Mouse (Mus musculus) left cerebral cortex, postnatal 4 days (tissue): Measurements from ENCODE around the gene Bin2. TPM values are rescaled to one million over a fixed set of nuclear protein-coding genes. Genes with fewer than 3 reads are reported as not detected.
"Not testable (repeated sequence)": the region's sequence is repeated elsewhere in the genome, so short reads cannot be mapped to it uniquely, and the experiment has no call there.

Experiments used
- DNase-seq: peaks from one replicate; pipeline ENCODE4 v3.0.0-alpha.2; 2022
- intact Hi-C: fragments of 180-260 bp; cut with DNase I; formaldehyde crosslinking; loops from one replicate; pipeline ENCODE4 v1.15.1; 2025
- total RNA-seq, 2 experiments: library from RNA; stranded (reverse); gene quantifications; 2 replicates each; pipeline ENCODE4 v1.2.3; 2021

The Bin2 gene
- total RNA-seq, 2 experiments from 2014 or later = 1.8 to 2.4 TPM

DNA sequence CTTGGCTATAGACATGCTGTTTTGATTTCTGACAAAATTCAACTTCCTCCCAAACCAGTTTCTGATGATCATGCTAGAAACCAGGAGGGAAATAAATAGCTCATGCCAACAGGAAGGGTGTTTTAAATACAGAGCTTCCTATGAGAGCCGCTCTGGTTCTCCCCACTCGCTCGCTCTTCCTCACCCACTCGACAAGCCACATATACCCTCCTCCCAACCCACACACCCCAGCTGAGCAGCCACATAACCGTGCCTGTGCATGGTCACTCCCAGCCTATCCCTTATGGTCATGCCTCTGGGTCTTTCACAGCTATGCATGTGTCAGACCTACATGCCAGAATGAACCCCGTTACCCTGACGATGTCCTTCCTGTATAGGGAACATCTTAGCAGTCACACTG lies 47.2 kb downstream of the Bin2 start:
- no peak for DNase-seq
- intact Hi-C loops = no loop called here

DNA sequence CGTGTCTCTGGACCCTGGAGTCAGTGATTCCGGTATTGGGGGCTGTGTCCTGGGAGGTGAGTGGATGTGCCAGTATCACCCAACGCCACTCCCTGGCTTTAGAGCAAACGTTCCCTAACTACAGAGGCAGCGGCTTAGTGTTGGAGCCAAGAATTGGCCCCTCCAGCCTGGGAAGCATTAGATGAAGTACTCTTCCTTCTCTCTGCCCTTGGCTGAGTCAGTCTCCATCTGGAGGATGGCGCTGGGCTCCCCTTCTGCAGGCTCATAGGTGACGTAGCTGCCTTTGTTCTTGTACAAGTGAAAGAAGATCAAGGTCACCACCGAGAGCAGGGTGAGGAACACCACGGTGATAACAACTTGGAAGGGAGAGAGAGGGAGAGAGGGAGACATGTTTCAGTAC lies 47.7 kb downstream of the Bin2 start:
- intact Hi-C loops, DNase-seq: not testable (repeated sequence)

DNA sequence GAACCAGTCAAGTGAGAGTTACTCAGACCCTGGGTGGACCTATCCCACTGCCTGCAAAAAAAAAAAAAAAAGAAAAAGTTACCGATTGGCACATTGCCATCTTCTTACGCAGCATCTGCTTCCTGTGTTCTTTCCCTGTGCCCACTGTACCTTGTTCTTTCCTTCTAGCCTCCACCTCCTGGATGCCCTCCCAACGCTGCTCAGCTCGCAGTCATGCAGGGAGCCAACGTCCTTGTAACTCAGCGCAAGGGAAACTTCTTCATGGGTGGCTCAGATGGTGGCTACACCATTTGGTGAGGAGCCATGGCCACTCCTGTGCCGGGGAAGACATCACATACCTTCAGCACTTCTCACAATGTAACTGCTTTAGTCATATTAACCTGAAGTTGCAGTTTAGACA lies 50.2 kb downstream of the Bin2 start:
- no peak for DNase-seq
- intact Hi-C loops = no loop called here

DNA sequence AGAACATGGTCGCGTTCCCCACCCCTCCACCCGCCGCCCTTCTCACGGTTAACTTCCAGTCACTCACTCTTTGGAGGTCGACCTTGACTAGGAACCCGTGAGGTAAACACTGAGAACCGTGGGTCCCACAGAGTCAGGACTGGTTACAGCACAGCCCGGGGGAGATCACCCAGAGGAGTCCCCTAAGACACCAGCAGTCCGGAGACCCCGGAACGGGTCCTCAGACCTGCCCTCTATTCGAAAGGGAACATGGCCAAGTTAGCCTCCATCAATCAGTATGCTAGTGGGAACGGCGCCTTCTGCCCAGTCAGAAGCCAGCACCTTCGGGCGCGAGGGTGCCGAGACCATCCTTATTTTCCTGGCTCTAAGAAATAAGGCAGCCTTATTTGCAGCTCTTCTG lies 53.1 kb downstream of the Bin2 start:
- intact Hi-C loops = no loop called here

DNA sequence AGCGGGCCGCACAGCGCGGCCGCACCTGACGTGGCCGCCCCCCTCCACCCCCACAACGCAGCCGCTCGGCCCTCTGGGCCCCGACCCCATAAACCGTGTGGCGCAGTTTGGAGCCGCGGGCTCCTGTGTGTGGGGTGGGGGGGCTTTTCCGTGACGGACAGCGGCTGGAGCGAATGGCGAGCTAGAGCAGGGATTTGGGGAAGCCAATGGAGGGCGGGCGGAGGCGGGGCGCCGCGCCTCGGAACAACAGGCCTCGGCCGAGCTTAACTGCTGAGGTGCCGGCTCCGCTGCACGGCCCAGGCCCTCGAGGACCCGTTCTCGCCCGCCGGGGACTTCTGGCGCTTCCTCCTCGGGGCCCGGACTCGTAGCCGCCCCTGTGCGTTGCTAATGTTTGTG lies 53.5 kb downstream of the Bin2 start:
- intact Hi-C loops = no loop called here
- peak; percentile 97 for DNase-seq

More for the DNA sequence above, 53.1 kb downstream of the Bin2 start:
- DNase-seq = no peak

GRCm38 (mm10) chr15:100614996-100615824 lies 54.1 kb downstream of the Bin2 start, which contains the start of gene Dazap2:
Dazap2 (plus strand) TSS chr15:100615349.
- peak; percentile 99 for DNase-seq
- intact Hi-C loops = loop anchor here (5.0 kb wide), 2 partner anchors 63 to 78 kb away; partner anchors contain the start of gene Tfcp2

DNA sequence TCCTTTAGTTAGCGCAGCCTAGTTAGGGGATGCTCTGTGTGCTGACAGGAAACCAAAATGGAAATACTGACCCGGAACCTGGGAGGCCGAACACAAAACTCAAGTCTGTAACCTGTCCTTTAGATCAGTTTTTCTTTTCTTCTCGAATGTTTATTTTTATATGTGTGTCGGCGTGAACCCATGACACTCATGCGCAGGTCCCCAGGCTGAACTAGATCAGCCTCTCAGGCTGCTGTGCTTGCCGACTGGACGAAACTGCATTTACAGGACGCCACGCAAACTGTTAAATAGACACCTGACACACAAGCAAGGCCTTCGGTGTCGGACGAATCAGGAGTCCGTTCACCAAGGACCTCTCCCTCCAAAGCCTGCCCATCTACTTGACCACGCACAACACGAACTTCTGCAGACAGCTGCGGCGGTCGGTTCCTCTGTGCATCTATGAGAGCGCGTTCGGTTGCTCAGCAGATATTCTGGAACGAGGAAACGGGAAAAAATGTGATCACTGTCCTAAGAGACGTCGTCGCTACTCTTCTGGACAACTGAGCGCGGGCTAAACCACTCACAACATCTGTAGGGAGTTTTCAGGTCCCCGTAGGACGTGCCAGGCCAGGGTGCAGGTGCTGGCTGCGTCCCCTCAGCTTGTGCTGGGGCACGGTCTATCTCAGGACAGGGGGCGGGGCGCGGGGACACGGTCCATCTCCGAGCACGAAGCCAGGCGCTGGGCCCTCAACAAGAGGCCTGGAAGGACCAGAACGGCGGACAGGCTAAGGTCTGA lies 54.9 kb downstream of the Bin2 start:
- intact Hi-C loops = loop anchor here (5.0 kb wide), 2 partner anchors 62 to 77 kb away; partner anchors contain the start of gene Tfcp2
- DNase-seq = no peak

GRCm38 (mm10) chr15:100613584-100613983 lies 55.8 kb downstream of the Bin2 start:
- intact Hi-C loops = loop anchor here (5.0 kb wide), 2 partner anchors 61 to 76 kb away; partner anchors contain the start of gene Tfcp2
- DNase-seq = peak; percentile 75

DNA sequence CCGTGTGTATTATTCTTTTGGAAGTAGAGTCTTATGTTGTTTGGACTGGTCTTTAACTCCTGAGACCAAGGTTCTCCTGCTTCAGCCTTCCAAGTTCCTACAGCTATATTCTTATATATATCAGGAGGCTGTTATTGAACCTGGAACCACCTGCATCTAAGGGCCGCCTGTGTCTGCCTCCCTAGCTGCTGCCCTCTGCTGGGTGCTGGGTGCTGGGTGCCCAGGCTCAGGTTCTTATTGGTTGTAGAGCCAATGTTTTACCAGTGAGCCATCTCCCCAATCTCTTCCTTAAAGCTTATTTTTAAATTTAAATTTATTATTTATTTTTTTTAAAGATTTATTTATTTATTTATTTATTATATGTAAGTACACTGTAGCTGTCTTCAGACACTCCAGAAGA lies 56.9 kb downstream of the Bin2 start:
- DNase-seq = peak; percentile 24
- intact Hi-C loops = loop anchor here (5.0 kb wide), 2 partner anchors 60 to 75 kb away; partner anchors contain the start of gene Tfcp2

GRCm38 (mm10) chr15:100611951-100612350 lies 57.4 kb downstream of the Bin2 start:
- intact Hi-C loops = loop anchor here (5.0 kb wide), 2 partner anchors 60 to 75 kb away; partner anchors contain the start of gene Tfcp2
- no peak for DNase-seq

GRCm38 (mm10) chr15:100606677-100607076 lies 62.7 kb downstream of the Bin2 start:
- DNase-seq, intact Hi-C loops: not testable (repeated sequence)

DNA sequence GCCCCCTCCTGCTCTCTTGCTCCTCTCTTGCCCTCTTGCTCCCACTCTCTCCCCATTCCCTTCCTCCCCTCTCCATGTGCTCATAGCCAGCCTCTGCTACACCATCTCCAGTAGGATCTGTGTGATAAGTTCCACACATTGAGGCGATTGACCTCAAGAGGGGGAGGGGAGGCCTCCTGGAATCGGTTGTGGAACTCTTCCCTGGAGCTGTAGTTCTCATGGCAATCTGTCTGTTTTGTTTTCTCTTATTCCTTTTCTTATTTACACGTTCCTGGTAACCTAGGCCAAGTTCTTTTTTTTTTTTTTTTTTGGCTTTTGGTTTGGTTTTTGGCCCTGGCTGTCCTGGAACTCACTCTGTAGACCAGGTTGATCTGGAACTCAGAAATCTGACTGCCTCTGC lies 67.7 kb downstream of the Bin2 start:
- DNase-seq = no peak
- intact Hi-C loops = no loop called here

DNA sequence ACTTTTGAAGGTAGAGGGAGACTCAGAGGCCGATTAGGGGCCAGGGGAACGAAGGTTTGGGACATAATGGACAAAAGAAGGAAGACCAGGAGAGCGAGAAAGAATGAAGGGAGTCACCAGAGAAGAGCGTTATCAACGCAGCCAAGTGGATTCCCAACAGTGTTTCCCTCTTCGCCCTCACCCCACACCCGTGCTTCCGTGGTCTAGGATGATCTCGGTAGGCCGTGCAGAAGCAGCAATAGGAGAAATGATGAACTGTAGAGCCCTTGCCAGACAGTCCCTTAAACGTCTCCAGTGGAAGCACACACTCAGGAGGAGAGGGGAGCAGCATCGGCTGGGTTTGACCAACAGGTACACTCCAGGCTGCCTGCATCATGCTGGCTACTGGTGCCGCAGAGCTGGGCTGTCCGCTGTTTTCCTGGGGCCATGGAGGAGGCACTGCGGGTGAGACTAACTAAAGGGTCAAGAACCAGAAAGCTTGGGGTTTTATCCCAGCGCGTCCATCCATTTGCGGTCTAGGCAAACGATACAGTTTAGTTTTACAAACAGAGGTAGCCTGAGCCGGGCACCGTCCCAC lies 68.6 kb downstream of the Bin2 start:
- intact Hi-C loops = no loop called here
- no peak for DNase-seq

GRCm38 (mm10) chr15:100600047-100600695 lies 69.2 kb downstream of the Bin2 start:
- intact Hi-C loops = no loop called here
- DNase-seq = peak; percentile 88

DNA sequence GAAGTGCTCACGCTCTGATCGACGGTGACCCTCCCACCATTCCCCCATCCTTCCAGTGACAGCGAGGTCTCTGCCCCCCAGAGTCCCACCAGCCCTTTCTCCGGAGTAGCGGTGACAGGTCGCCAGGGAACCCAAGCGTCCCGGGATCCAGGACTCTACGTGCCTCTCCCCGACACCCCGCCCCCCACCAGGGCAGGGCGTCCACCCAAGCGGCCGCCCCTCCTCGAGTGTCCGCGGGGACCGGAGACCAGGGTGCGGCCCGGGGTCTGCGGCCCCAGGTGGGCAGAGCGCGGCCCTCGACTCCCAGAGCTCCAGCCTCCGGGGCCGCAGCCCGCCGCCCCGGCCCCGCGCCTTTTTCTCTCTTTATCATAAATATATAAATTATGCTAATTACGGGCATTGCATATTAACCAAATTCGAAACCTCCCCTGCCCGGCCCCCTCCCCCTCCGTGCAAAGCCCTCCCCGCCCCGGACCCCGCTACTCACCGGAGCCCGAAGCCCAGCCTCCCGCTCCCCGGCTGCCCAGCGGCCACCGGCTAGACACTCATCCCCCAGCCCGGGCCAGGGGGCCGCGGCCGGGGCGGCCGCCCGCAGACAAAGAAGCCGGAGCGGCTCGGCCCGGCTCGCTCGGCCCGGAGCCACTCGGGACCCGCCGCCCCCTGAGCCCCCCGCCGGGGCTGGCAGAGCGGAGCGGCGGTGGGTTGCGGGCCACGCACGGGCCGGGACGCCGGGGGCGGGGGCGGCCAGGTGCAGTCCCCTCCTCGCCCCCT lies 69.9 kb downstream of the Bin2 start, which contains the start of gene Pou6f1:
TSS of gene Pou6f1 (minus strand) at position 709 of the 771 bp plus-strand sequence.
- peak; percentile 57 for DNase-seq
- intact Hi-C loops = no loop called here

- peak; percentile 21 for DNase-seq
- intact Hi-C loops = no loop called here
Measured at GRCm38 (mm10) chr15:100598883-100599275, 70.5 kb downstream of the Bin2 start.

DNA sequence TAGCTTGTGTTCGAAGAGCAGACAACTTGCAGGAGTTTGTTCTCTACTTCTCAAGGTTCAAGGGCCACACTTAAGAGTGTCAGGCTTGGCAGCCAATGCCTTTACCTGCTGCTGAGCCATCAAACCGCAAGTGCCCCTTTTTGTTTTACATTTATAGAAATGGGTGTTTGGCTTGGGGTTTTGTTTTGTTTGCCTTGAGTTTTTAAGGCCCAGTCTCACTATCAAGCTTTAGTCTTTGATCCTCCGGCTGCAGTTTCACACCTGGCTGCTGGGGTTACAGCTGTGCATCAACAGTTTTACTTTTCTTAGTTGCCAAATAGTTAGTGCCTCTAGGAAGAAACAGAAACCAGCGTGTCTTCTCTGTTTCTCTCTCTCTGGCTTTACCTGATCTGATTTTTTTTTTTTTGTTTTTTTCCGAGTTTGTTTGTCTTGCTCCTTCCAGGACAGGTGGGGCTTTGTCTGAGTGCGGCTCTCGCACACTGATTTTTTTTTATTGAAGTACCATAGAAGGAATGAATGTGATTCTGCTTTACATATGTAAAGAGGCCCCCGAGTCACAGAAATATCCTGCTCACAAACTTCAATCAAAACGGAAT lies 71.0 kb downstream of the Bin2 start:
- intact Hi-C loops = no loop called here
- DNase-seq = no peak

- intact Hi-C loops = no loop called here
Measured at GRCm38 (mm10) chr15:100592817-100593216, 76.5 kb downstream of the Bin2 start.

More at GRCm38 (mm10) chr15:100592817-100593216, 76.5 kb downstream of the Bin2 start:
- DNase-seq = no peak
